Mouse (Mus musculus) gastrocnemius, postnatal 4 days (tissue): ENCODE data around the gene Rpl26. TPM values are rescaled to one million over a fixed set of nuclear protein-coding genes. Genes with fewer than 3 reads are reported as not detected.

ENCODE experiments used
- DNase-seq, 2 experiments: peaks; one replicate each; pipeline ENCODE4 v3.0.0; 2021 to 2022; ENCODE audit warnings: low spot score in 2 of 2, mixed read lengths in 2 of 2
- long read RNA-seq, 2 experiments: library from polyadenylated mRNA; stranded (forward); transcript quantifications; one replicate each; pipeline ENCODE4 v2.0.0; 2021
- total RNA-seq, 2 experiments: library from RNA; stranded (reverse); gene quantifications; 2 replicates each; pipeline ENCODE4 v1.2.3; 2021

Rpl26 gene
- 1,000 to 10,000 TPM; 1,219 to 1,338 TPM for total RNA-seq
- long read RNA-seq, experiment 1, transcript Rpl26-204 (2 exons, 636 nt) = minor isoform, 8 of 258 reads
- long read RNA-seq, experiment 1, transcript Rpl26-201 (4 exons, 526 nt) = major isoform, 233 of 258 reads
- long read RNA-seq, experiment 1, partial matches to known transcripts = 12 of 258 reads
- long read RNA-seq, experiment 1, other reads (novel, unspliced or antisense) = 5 of 258 reads
- long read RNA-seq, experiment 2, transcript Rpl26-204 (2 exons, 636 nt) = minor isoform, 8 of 313 reads
- long read RNA-seq, experiment 2, transcript Rpl26-201 (4 exons, 526 nt) = major isoform, 277 of 313 reads
- long read RNA-seq, experiment 2, partial matches to known transcripts = 20 of 313 reads
- long read RNA-seq, experiment 2, other reads (novel, unspliced or antisense) = 8 of 313 reads

DNA sequence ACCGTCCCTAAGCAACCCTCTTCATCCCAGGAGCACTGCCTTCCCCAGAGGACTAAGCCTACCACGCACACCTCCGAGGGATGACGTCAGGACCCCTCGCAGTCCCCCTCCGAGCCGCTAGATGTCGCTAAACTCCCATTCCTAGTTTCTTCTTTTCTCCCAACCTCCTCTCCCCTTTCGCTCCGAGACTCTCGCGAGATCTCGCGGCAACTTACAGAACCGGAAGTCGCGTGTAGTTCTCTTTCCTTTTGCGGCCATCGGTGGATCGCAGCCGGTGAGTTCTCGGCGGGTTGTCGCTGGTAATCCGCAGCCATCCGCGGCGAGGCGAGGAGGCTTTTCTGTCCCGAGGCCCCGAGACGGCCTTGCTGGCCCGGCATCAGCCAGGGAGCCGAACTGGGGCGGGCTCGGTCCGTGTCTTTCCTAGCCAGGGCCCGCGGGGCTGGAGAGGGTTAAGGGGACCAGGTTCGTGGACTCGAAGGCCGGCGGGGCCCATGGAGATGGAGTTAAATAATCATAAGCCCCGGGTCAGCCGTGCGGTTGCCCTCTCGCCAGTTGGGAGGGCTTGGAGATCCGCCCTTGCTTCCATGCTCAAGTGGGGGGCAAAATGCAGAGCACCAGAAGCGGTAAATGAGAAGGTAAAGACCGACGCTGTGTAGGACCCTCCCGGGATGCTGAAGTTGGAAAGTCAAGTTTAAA lies at the start of gene Rpl26:
TSS of gene Rpl26 (plus strand) at position 233 of the 696 bp plus-strand sequence.
- DNase-seq = peak; percentile 96 to 98

- DNase-seq = no peak
Measured at GRCm38 (mm10) chr11:68851644-68852485, 49.5 kb upstream of the Rpl26 start.

- DNase-seq = peak; percentile 61 to 78
Measured at GRCm38 (mm10) chr11:68852486-68852901, 48.9 kb upstream of the Rpl26 start.

GRCm38 (mm10) chr11:68852932-68853409 lies 48.4 kb upstream of the Rpl26 start:
- DNase-seq = peak; percentile 99 to 100

- DNase-seq = no peak
Measured at GRCm38 (mm10) chr11:68853611-68854401, 47.6 kb upstream of the Rpl26 start.

DNA sequence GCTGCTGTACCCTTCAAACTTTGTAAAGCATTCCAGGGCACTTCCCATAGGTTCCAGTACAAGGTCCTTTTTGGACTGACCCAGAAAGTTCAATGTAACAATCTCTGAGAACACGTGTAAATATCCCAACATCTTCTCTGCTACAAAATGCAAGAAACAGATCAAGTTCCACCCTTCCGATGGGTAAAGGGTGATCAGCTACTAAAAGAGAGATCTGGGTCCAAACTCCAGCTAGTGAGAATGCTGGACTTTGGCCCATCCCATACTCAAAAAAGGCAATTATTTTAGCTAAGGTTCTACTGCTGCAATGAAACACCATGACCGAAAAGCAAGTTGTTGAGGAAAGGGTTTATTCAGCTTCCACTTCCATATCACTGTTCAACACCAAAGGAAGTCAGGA lies 46.8 kb upstream of the Rpl26 start:
- DNase-seq = no peak

GRCm38 (mm10) chr11:68857329-68857728 lies 44.1 kb upstream of the Rpl26 start:
- no peak for DNase-seq

GRCm38 (mm10) chr11:68859943-68860593 lies 41.3 kb upstream of the Rpl26 start:
- no peak for DNase-seq

DNA sequence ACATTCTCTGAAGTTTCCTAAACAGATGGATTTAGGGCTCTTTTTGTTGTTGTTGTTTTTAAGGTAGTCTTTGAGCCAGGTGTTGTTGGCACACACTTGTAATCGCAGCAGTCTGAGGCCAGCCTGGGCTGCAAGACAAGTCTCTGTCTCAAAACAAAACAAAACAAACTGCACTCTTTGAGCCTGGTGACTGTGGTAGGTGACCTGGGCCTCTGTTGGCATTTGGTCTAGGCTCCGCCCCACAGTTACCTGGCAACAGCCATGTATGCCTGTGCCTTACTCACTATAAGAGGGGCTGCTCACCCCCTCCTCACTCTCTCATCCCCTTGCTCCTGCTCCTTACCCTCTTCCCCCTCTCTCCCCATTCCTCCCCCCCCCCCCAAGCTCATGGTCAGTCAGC lies 39.1 kb upstream of the Rpl26 start:
- no peak for DNase-seq

GRCm38 (mm10) chr11:68863631-68864091 lies 37.7 kb upstream of the Rpl26 start:
- DNase-seq = no peak

GRCm38 (mm10) chr11:68864544-68865189 lies 36.7 kb upstream of the Rpl26 start:
- peak; percentile 32 to 69 for DNase-seq

GRCm38 (mm10) chr11:68871277-68871676 lies 30.1 kb upstream of the Rpl26 start:
- DNase-seq = no peak

DNA sequence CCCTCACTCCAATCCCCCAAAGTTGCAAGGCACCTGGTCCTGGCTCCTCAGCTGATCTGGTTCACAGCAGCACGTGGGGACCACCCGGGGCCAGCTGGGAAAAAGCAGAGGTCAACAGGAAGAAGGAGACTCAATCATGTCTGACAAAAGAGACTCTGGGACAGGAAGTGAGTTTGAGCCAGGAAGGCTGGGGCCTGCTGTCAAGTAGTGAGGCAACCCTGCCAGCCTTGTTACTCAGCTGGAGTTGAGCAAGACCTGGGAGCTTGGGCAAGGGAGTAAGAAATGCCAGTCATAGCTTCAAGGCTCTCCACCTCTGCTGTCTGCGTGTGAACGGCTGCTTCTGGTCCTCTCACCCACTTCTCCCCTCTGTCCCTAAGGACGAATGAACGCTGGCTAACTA lies 29.6 kb upstream of the Rpl26 start, which contains the start of gene Ndel1:
TSS of gene Ndel1 (minus strand) at position 111 of the 400 bp plus-strand sequence.
- peak in 1 of 2 experiments; percentile 22 for DNase-seq

DNA sequence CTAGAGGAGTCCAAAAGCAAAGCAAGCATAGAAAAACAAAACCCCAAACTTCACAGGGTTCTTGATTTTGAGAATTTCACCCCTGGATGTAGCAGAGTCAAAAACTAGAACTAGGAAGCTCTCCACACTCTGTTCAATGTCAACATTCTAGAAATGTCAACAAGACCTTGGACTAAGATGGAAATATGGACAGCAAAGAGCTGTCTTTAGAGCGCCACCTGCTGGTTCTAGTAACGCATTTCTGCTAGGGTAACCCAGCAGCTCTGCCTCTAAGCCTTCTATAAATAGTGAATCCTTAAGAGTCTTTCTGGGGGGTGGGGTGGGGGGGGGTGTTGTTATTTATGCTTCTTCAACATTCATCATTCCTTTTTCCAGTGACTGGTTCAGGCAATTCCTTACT lies 26.5 kb upstream of the Rpl26 start:
- peak in 1 of 2 experiments; percentile 56 for DNase-seq

DNA sequence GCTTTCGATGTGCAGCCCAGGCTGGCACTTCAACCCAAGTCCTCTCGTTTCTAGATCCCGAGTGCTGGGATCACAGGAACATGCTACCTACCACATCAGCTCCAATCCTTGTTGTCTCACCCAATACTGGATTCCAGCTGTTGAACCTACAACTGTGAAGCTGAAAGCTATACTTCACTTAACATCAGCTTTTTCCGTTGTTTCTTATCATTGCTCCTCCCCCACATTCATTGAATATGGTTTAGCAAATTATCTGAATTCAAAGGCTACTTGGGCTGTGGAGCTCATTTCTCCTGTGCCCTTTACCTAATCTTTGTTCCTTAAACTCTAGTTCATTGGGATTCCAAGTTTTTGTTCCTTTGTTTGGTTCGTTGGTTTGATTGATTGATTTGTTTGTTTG lies 22.6 kb upstream of the Rpl26 start:
- DNase-seq = no peak

DNA sequence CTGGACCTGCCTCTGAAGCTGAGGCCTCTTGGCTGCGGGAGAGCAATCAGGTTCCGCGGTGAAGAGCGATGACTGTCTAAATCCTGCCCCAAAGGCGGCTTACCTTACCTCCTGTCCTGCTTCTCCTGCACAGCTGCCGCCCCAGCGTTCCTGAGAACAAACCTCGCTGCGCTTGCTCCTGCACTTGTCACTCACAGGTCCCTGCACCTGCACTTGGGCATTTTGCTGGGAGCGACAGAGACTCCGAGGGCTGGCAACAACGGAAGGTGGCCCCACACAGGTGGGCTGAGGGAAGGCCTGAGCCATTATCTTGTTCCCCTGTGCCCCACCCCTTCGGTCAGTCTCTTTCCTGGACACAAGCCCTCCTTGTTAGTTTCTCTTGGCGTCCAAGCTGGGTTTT lies 19.3 kb upstream of the Rpl26 start:
- no peak for DNase-seq

DNA sequence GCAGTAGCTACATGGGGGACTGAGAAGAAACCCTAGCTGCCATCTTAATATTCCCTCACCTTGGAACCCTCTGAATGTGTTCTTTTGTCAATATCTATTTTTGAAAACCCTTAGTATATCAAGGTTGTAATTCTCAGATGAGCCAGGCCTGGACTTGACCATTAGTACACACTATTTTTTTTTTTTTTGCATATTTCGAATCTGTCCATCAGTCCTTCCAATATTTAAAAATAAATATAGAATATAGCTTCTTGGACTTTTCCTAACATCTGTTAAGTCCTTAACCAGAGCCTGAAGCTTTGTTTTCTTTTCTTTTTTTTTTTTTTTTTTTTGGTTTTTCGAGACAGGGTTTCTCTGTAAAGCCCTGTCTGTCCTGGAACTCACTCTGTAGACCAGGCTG lies 17.5 kb upstream of the Rpl26 start:
- DNase-seq = no peak

DNA sequence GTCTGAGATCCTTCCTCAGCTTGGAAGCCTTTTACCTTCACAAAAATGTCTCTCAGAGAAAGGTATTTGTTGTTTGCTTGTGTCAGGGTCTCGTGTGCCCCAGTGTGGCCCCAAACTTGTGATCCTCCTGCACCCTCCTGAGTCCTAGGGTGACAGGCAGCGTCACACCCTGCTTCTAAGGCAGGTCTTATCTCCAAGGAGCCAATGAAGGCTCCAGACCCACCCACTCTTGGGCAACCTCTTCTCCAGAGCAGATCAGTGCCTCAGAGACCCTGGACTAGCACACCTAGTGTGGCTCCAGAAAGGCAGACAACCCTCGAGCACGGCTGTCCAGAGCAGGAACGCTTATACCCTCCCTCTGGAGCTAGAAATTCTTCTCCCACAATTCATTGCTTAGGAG lies 17.0 kb upstream of the Rpl26 start:
- no peak for DNase-seq

DNA sequence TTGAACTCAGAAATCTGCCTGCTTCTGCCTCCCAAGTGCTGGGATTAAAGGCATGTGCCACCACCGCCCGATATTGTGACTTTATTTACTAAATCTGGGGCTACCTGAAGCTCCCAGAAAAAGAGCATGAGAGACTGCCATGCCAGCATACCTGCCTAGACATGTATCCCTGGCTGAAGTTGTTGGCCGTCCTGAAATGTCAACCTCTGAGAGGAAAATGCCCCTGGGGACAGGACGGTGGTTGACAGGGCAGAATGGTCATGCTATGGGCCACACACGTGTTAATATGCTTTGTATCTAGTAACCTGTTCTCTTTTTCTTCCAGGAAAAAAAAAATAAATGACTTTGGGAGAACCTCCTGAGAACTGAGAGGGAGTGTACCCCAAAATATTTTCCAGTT lies 15.3 kb upstream of the Rpl26 start:
- no peak for DNase-seq
